Comparison of ENCODE assay signal across 12 mouse cellular contexts in genomic region chr3:96522149-96522548, GRCm38 (mm10). TPM values are rescaled to one million over a fixed set of nuclear protein-coding genes. Genes with fewer than 3 reads are reported as not detected.
A peak's percentile ranks its signal among the peaks of the same experiment; 100 is the strongest.
DNase-seq lines count a peak whose midpoint lies in the region; ATAC-seq and TF ChIP-seq lines count a peak whose summit lies in the region.
"Had no signal": no experiment of that assay in that cellular context is flagged by ENCODE, and none has a peak within 500 bp of the region (broad histone marks: within the 10 kb centered on the region; RNA-seq: fewer than 3 reads in every experiment).

No protein-coding gene starts in this region.

- no peak overlapping the region for H3K4me2 ChIP-seq in lung, postnatal 0 days (replicated peaks; ENCODE audit: low read depth, low read length)
- H3K4me2 ChIP-seq: heart, embryonic 11.5 days; lung, embryonic 15.5 days; stomach, embryonic 15.5 days had no signal

- H3K27me3 ChIP-seq in lung, postnatal 0 days (replicated peaks; ENCODE audit: insufficient read depth, low read length): peaks cover 15% of the 10 kb centered on the region

- peaks cover 3% of the 10 kb centered on the region for H3K4me1 ChIP-seq in lung, postnatal 0 days (ENCODE audit: insufficient read depth, low read depth, low read length)

- H3K36me3 ChIP-seq in lung, postnatal 0 days (ENCODE audit: insufficient read depth, low read length): no peaks in the 10 kb centered on the region
- H3K36me3 ChIP-seq: lung, embryonic 15.5 days; stomach, embryonic 15.5 days had no signal

- 62% methylated on average over 4 of the region's 4 CpGs for WGBS in lung, postnatal 0 days

- no peaks in the 10 kb centered on the region for H3K9me3 ChIP-seq in lung, postnatal 0 days (ENCODE audit: low read length)
- H3K9me3 ChIP-seq: lung, embryonic 15.5 days; stomach, embryonic 15.5 days had no signal

- DNase-seq in heart, adult 11 months: peak; percentile 64
- DNase-seq in heart, postnatal 25 days (ENCODE audit: low spot score): no peak
- peak; percentile 26 for DNase-seq in lung, postnatal 0 days (ENCODE audit: low spot score)
- no peak for DNase-seq in lung, adult 18-20 months
- DNase-seq in R1 (ENCODE audit: low read depth, low spot score): peak; percentile 67
- DNase-seq in thymus, postnatal 0 days (ENCODE audit: low spot score): peak; percentile 53
- no peak for DNase-seq in cerebellum, postnatal 36 days
- DNase-seq in gastrocnemius, postnatal 4 days (ENCODE audit: low spot score in 2 of 2): no peak

- no peak overlapping the region for H3K9ac ChIP-seq in lung, postnatal 0 days (replicated peaks; ENCODE audit: low read depth)
- H3K9ac ChIP-seq: lung, embryonic 15.5 days; stomach, embryonic 15.5 days had no signal

- intact Hi-C loops in heart, postnatal 25 days (cut with DNase I): no loop called here

- TF ChIP-seq CTCF in lung, postnatal 0 days (IDR thresholded peaks at IDR 0.05): peak; percentile 61

- TF ChIP-seq EP300 in lung, postnatal 0 days (IDR thresholded peaks at IDR 0.05): no peak

- no peak overlapping the region for H3K4me3 ChIP-seq in lung, postnatal 0 days (ENCODE audit: low read depth, low read length)
- H3K4me3 ChIP-seq: lung, embryonic 15.5 days; stomach, embryonic 15.5 days had no signal

- no peak overlapping the region for H3K27ac ChIP-seq in lung, postnatal 0 days (ENCODE audit: low read length)
- H3K27ac ChIP-seq: lung, embryonic 15.5 days; stomach, embryonic 15.5 days had no signal

- no peak for ATAC-seq in lung, postnatal 0 days

RNA-seq across cellular contexts. Expression of gene Hfe2, which starts 2.8 kb away (rescaled TPM):
- 100 to 1,000 TPM; 266 to 290 TPM for total RNA-seq in heart, postnatal 25 days (2021)
- 0.27 and 0.35 TPM in 2 replicates for polyA plus RNA-seq in lung, postnatal 0 days (2015; fragmentation: Nextera tagmentation; extraction: Ambion mirVana)
- polyA plus RNA-seq in thymus, postnatal 0 days (2015; fragmentation: Nextera tagmentation; extraction: Ambion mirVana): 0.13 and 0.18 TPM in 2 replicates
- 100 to 1,000 TPM; 283 to 297 TPM for total RNA-seq in gastrocnemius, postnatal 4 days (2021)

RNA-seq across cellular contexts. Expression of gene Txnip, which starts 35.6 kb away (rescaled TPM):
- total RNA-seq in heart, postnatal 25 days (2021): 100 to 1,000 TPM; 341 to 607 TPM
- 468 and 502 TPM in 2 replicates for polyA plus RNA-seq in lung, postnatal 0 days (2015; fragmentation: Nextera tagmentation; extraction: Ambion mirVana)
- 260 TPM in 2 replicates for polyA plus RNA-seq in thymus, postnatal 0 days (2015; fragmentation: Nextera tagmentation; extraction: Ambion mirVana)
- 100 to 1,000 TPM; 318 to 360 TPM for total RNA-seq in gastrocnemius, postnatal 4 days (2021)

RNA-seq across cellular contexts. Expression of gene Gm16253, which starts 54.6 kb away (rescaled TPM):
- total RNA-seq in heart, postnatal 25 days (2021): 1 to 10 TPM; 1.1 to 2.1 TPM
- 0.73 and 0.78 TPM in 2 replicates for polyA plus RNA-seq in lung, postnatal 0 days (2015; fragmentation: Nextera tagmentation; extraction: Ambion mirVana)
- polyA plus RNA-seq in thymus, postnatal 0 days (2015; fragmentation: Nextera tagmentation; extraction: Ambion mirVana): 0.42 and 0.46 TPM in 2 replicates
- total RNA-seq in gastrocnemius, postnatal 4 days (2021): 1 to 10 TPM; 1.5 TPM
- total RNA-seq: layer of hippocampus, adult 8-10 months had no signal

Comparison
In these comparisons a context has a peak if more than half of its experiments do, and no peak if none do; other contexts are left out.
1. DNase-seq: peak in heart, adult 11 months (single experiment), lung, postnatal 0 days (single experiment), R1 (single experiment) and thymus, postnatal 0 days (single experiment); none in heart, postnatal 25 days (single experiment), lung, adult 18-20 months (0 of 2), cerebellum, postnatal 36 days (0 of 2) and gastrocnemius, postnatal 4 days (0 of 2).